Mouse (Mus musculus): ENCODE measurements around the gene Bnip1. TPM values are rescaled to one million over a fixed set of nuclear protein-coding genes. Genes with fewer than 3 reads are reported as not detected.

The Bnip1 gene
- polyA plus RNA-seq, 1 experiment = 24.3 TPM

- no peak for DNase-seq (ENCODE audit: low read depth)
These were observed 59.0 kb downstream of the Bnip1 start for GRCm38 (mm10) chr17:26839718-26840438.

GRCm38 (mm10) chr17:26840439-26840780 is 59.5 kb downstream of the Bnip1 start:
- DNase-seq (ENCODE audit: low read depth) = no peak

- no peak for DNase-seq (ENCODE audit: low read depth)
These were observed 60.3 kb downstream of the Bnip1 start for GRCm38 (mm10) chr17:26840922-26841731.

- no peak for DNase-seq (ENCODE audit: low read depth)
These were observed 61.1 kb downstream of the Bnip1 start for GRCm38 (mm10) chr17:26841981-26842380.

Other genes starting within 250 kb of the Bnip1 start
- gene Ergic1, start 219.6 kb upstream of the Bnip1 start, polyA plus RNA-seq (2012; rRNA removed) = 298 and 337 TPM in 2 replicates
- gene Dusp1, start 218.9 kb upstream of the Bnip1 start, polyA plus RNA-seq (2012; rRNA removed) = 61.6 and 85.9 TPM in 2 replicates
- 451 and 590 TPM in 2 replicates for gene Atp6v0e, start 117.8 kb upstream of the Bnip1 start, polyA plus RNA-seq (2012; rRNA removed)
- 9.6 and 10.9 TPM in 2 replicates for gene Crebrf, start 65.4 kb upstream of the Bnip1 start, polyA plus RNA-seq (2012; rRNA removed)
- not detected in 2 replicates for gene Nkx2-5, start 63.9 kb downstream of the Bnip1 start, polyA plus RNA-seq (2012; rRNA removed)
- gene Kifc5b, start 136.0 kb downstream of the Bnip1 start, polyA plus RNA-seq (2012; rRNA removed) = 2.5 TPM in 2 replicates
- gene Phf1, start 152.0 kb downstream of the Bnip1 start, polyA plus RNA-seq (2012; rRNA removed) = 44.1 and 46.2 TPM in 2 replicates
- gene Cuta, start 158.5 kb downstream of the Bnip1 start, polyA plus RNA-seq (2012; rRNA removed) = 116 and 131 TPM in 2 replicates
- gene Syngap1, start 160.2 kb downstream of the Bnip1 start, polyA plus RNA-seq (2012; rRNA removed) = 13.2 and 20.3 TPM in 2 replicates
- 10.0 and 12.0 TPM in 2 replicates for gene Zbtb9, start 192.1 kb downstream of the Bnip1 start, polyA plus RNA-seq (2012; rRNA removed)
- gene Bak1, start 247.9 kb downstream of the Bnip1 start, polyA plus RNA-seq (2012; rRNA removed) = 31.0 and 39.6 TPM in 2 replicates

All from gonadal fat pad, adult 2 months (tissue).